Mouse (Mus musculus) stomach, postnatal 0 days (tissue): Measurements from ENCODE around the gene Myl7.

ENCODE experiments used
- CTCF ChIP-seq: IDR thresholded peaks from 2 replicates; pipeline ENCODE4 v1.5.1; 2016; ENCODE audit warnings: antibody characterized with exemption, low read depth, mild to moderate bottlenecking, moderate library complexity
- EP300 ChIP-seq: optimal IDR thresholded peaks from 2 replicates; pipeline ENCODE3; 2016; ENCODE audit warnings: antibody characterized with exemption

GRCm38 (mm10) chr11:5920323-5920960, 21.9 kb upstream of the Myl7 start:
- no peak for TF ChIP-seq CTCF
- TF ChIP-seq EP300: no peak
